In the genomic region with DNA sequence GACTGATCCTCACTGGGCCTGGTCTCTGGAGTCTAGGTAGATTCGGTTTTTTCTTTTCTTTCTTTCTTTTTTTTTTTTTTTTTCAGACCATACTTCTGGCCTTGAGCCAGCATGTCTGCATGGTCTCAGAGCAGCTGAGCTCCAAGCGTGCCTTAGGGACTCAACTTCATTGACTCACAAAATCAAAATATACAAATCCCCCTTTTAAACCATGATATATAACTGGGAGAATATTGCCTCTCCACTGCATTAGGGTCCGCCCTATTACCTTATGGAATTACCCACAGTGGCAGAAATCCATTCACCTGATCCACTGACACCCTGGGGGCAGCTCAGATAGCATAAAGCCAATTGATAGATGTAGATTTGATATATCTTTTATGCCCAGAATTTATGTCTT, we compare ENCODE assay signal across 25 mouse cellular contexts.
DNase-seq lines count a peak whose midpoint lies in the region; ATAC-seq and TF ChIP-seq lines count a peak whose summit lies in the region.
"Had no signal": no experiment of that assay in that cellular context is flagged by ENCODE, and none has a peak within 500 bp of the region (broad histone marks: within the 10 kb centered on the region; RNA-seq: fewer than 3 reads in every experiment).

No protein-coding gene starts in this region.

- H3K9me3 ChIP-seq in hindbrain, embryonic 12.5 days (replicated peaks), result no peaks in the 10 kb centered on the region
- H3K9me3 ChIP-seq in hindbrain, embryonic 16.5 days (ENCODE audit: control insufficient read depth, low read length), result no peaks in the 10 kb centered on the region
- H3K9me3 ChIP-seq in midbrain, embryonic 13.5 days, result no peaks in the 10 kb centered on the region
- no peaks in the 10 kb centered on the region for H3K9me3 ChIP-seq in midbrain, embryonic 10.5 days (replicated peaks)
- H3K9me3 ChIP-seq in hindbrain, postnatal 0 days (ENCODE audit: low read length), result no peaks in the 10 kb centered on the region
- H3K9me3 ChIP-seq: embryonic facial prominence, embryonic 13.5 days; heart, embryonic 10.5 days; heart, embryonic 15.5 days; limb, embryonic 13.5 days; lung, embryonic 15.5 days had no signal

- no peaks in the 10 kb centered on the region for H3K36me3 ChIP-seq in hindbrain, embryonic 12.5 days
- H3K36me3 ChIP-seq in hindbrain, embryonic 16.5 days (ENCODE audit: control insufficient read depth, insufficient read depth, low read length), result no peaks in the 10 kb centered on the region
- no peaks in the 10 kb centered on the region for H3K36me3 ChIP-seq in midbrain, embryonic 13.5 days
- no peaks in the 10 kb centered on the region for H3K36me3 ChIP-seq in midbrain, embryonic 10.5 days
- no peaks in the 10 kb centered on the region for H3K36me3 ChIP-seq in hindbrain, postnatal 0 days (ENCODE audit: insufficient read depth, low read length)
- H3K36me3 ChIP-seq: embryonic facial prominence, embryonic 13.5 days; heart, embryonic 10.5 days; heart, embryonic 15.5 days; limb, embryonic 13.5 days; lung, embryonic 15.5 days had no signal

- H3K4me3 ChIP-seq in hindbrain, embryonic 12.5 days, result no peak overlapping the region
- H3K4me3 ChIP-seq in hindbrain, embryonic 16.5 days (ENCODE audit: low read length), result no peak overlapping the region
- no peak overlapping the region for H3K4me3 ChIP-seq in midbrain, embryonic 13.5 days (replicated peaks)
- H3K4me3 ChIP-seq in midbrain, embryonic 10.5 days, result no peak overlapping the region
- H3K4me3 ChIP-seq in hindbrain, postnatal 0 days (ENCODE audit: low read length), result no peak overlapping the region
- H3K4me3 ChIP-seq: embryonic facial prominence, embryonic 13.5 days; heart, embryonic 10.5 days; heart, embryonic 15.5 days; layer of hippocampus, adult 2 months; left cerebral cortex, adult 2 months; limb, embryonic 13.5 days; lung, embryonic 15.5 days had no signal

- no peak overlapping the region for H3K4me2 ChIP-seq in hindbrain, embryonic 12.5 days (replicated peaks)
- H3K4me2 ChIP-seq in hindbrain, embryonic 16.5 days (ENCODE audit: low read length), result no peak overlapping the region
- H3K4me2 ChIP-seq in midbrain, embryonic 13.5 days (replicated peaks), result no peak overlapping the region
- no peak overlapping the region for H3K4me2 ChIP-seq in hindbrain, postnatal 0 days (ENCODE audit: low read depth, low read length)
- H3K4me2 ChIP-seq: embryonic facial prominence, embryonic 13.5 days; heart, embryonic 15.5 days; limb, embryonic 13.5 days; liver, embryonic 11.5 days; lung, embryonic 15.5 days had no signal

- TF ChIP-seq POLR2A in brain, embryonic 14.5 days (IDR thresholded peaks at IDR 0.05; ENCODE audit: borderline replicate concordance, extremely low read depth, insufficient read depth, insufficient read length, poor library complexity, severe bottlenecking), result no peak

- 54% methylated on average over 3 of the region's 3 CpGs for WGBS in hindbrain, embryonic 12.5 days
- WGBS in hindbrain, embryonic 16.5 days, result 39% methylated on average over 3 of the region's 3 CpGs
- WGBS in midbrain, embryonic 13.5 days, result 51% methylated on average over 3 of the region's 3 CpGs
- 82% methylated on average over 3 of the region's 3 CpGs for WGBS in midbrain, embryonic 10.5 days
- 32% methylated on average over 3 of the region's 3 CpGs for WGBS in hindbrain, postnatal 0 days

- peak overlapping the region; percentile 60; the same call in 1 of the 2 replicates for H3K27ac ChIP-seq in hindbrain, embryonic 12.5 days
- H3K27ac ChIP-seq in hindbrain, embryonic 16.5 days (ENCODE audit: low read depth, low read length), result no peak overlapping the region
- peak overlapping the region; percentile 70 for H3K27ac ChIP-seq in midbrain, embryonic 13.5 days
- H3K27ac ChIP-seq in midbrain, embryonic 10.5 days (replicated peaks), result no peak overlapping the region
- H3K27ac ChIP-seq in hindbrain, postnatal 0 days, result no peak overlapping the region
- H3K27ac ChIP-seq: embryonic facial prominence, embryonic 13.5 days; heart, embryonic 10.5 days; heart, embryonic 15.5 days; layer of hippocampus, adult 2 months; left cerebral cortex, adult 2 months; limb, embryonic 13.5 days; lung, embryonic 15.5 days had no signal

- no peak for TF ChIP-seq CTCF in brain, embryonic 14.5 days (IDR thresholded peaks at IDR 0.05; ENCODE audit: borderline replicate concordance, extremely low read depth, insufficient read depth, insufficient read length)
- no peak for TF ChIP-seq CTCF in hindbrain, postnatal 0 days (IDR thresholded peaks at IDR 0.05; ENCODE audit: low read depth)

- no peaks in the 10 kb centered on the region for H3K27me3 ChIP-seq in hindbrain, embryonic 12.5 days
- H3K27me3 ChIP-seq in hindbrain, embryonic 16.5 days (replicated peaks; ENCODE audit: control insufficient read depth, insufficient read depth, low read length), result no peaks in the 10 kb centered on the region
- no peaks in the 10 kb centered on the region for H3K27me3 ChIP-seq in midbrain, embryonic 13.5 days
- no peaks in the 10 kb centered on the region for H3K27me3 ChIP-seq in midbrain, embryonic 10.5 days (ENCODE audit: low read depth, poor library complexity, severe bottlenecking)
- H3K27me3 ChIP-seq in hindbrain, postnatal 0 days (ENCODE audit: insufficient read depth, low read length), result no peaks in the 10 kb centered on the region
- H3K27me3 ChIP-seq: embryonic facial prominence, embryonic 13.5 days; heart, embryonic 15.5 days; limb, embryonic 13.5 days; lung, embryonic 15.5 days had no signal

- no peak overlapping the region for H3K9ac ChIP-seq in hindbrain, embryonic 12.5 days
- H3K9ac ChIP-seq in hindbrain, embryonic 16.5 days (ENCODE audit: low read depth, low read length), result no peak overlapping the region
- no peak overlapping the region for H3K9ac ChIP-seq in midbrain, embryonic 13.5 days (replicated peaks)
- no peak overlapping the region for H3K9ac ChIP-seq in hindbrain, postnatal 0 days (replicated peaks; ENCODE audit: low read length)
- H3K9ac ChIP-seq: embryonic facial prominence, embryonic 13.5 days; heart, embryonic 15.5 days; limb, embryonic 13.5 days; lung, embryonic 15.5 days had no signal

- peaks cover 4% of the 10 kb centered on the region; the same call in 1 of the 2 replicates for H3K4me1 ChIP-seq in hindbrain, embryonic 12.5 days
- H3K4me1 ChIP-seq in hindbrain, embryonic 16.5 days (ENCODE audit: control insufficient read depth, insufficient read depth, low read depth, low read length), result no peaks in the 10 kb centered on the region; the same call in 1 of the 2 replicates
- H3K4me1 ChIP-seq in midbrain, embryonic 13.5 days (replicated peaks), result peaks cover 2% of the 10 kb centered on the region; the same call in 1 of the 2 replicates
- no peaks in the 10 kb centered on the region for H3K4me1 ChIP-seq in midbrain, embryonic 10.5 days
- 0 out of 2 replicates have a peak, but pooled peaks cover 3% of the 10 kb centered on the region for H3K4me1 ChIP-seq in hindbrain, postnatal 0 days (ENCODE audit: insufficient read depth, low read length)
- H3K4me1 ChIP-seq: embryonic facial prominence, embryonic 13.5 days; heart, embryonic 10.5 days; heart, embryonic 15.5 days; lung, embryonic 15.5 days had no signal

- no peak for DNase-seq in midbrain, embryonic 10.5 days (ENCODE audit: low spot score)
- DNase-seq in brain, embryonic 14.5 days (ENCODE audit: low read depth), result peak; percentile 60
- peak; percentile 35 for DNase-seq in hindbrain, postnatal 0 days (ENCODE audit: low spot score)
- DNase-seq in adrenal gland, postnatal 25 days, result no peak
- DNase-seq: B cell, adult 2 months; cerebellum, adult 11-12 months; cerebellum, adult 9-11 months; gastrocnemius, postnatal 14 days; heart, postnatal 36 days; kidney, postnatal 36 days; right cerebral cortex, postnatal 4 days; thymus, postnatal 4 days had no signal

- peak; percentile 71 for ATAC-seq in hindbrain, embryonic 12.5 days (ENCODE audit: low FRiP score)
- no peak for ATAC-seq in hindbrain, embryonic 16.5 days
- ATAC-seq in midbrain, embryonic 13.5 days, result peak; percentile 53; the same call in 1 of the 2 replicates
- no peak for ATAC-seq in hindbrain, postnatal 0 days
- ATAC-seq: activated CD4-positive, CD25-positive, alpha-beta regulatory T cell, adult 4 months; intestine, postnatal 0 days had no signal

Comparison
In these comparisons a context has a peak if more than half of its experiments do, and no peak if none do; other contexts are left out.
1. ATAC-seq: peak in hindbrain, embryonic 12.5 days (single experiment) and midbrain, embryonic 13.5 days (single experiment); none in hindbrain, embryonic 16.5 days (single experiment) and hindbrain, postnatal 0 days (single experiment).
2. H3K27ac ChIP-seq: peak in hindbrain, embryonic 12.5 days (single experiment) and midbrain, embryonic 13.5 days (single experiment); none in hindbrain, embryonic 16.5 days (single experiment), midbrain, embryonic 10.5 days (single experiment) and hindbrain, postnatal 0 days (single experiment).
3. DNase-seq: peak in brain, embryonic 14.5 days (single experiment) and hindbrain, postnatal 0 days (single experiment); none in midbrain, embryonic 10.5 days (single experiment) and adrenal gland, postnatal 25 days (single experiment).